Mouse (Mus musculus) cerebellum, adult 2 months (tissue): Measurements from ENCODE around the gene Kcnb1. TPM values are rescaled to one million over a fixed set of nuclear protein-coding genes. Genes with fewer than 3 reads are reported as not detected.

ENCODE experiments used
- DNase-seq, 2 experiments: peaks; one replicate each; pipeline ENCODE4 v3.0.0; 2021
- H3K27ac ChIP-seq: fragments of 200-500 bp; 2 replicates; pipeline ENCODE4 v1.5.1; 2012; ENCODE audit warnings: low read length, control low read depth, inconsistent platforms; ENCODE audit not compliant: insufficient read depth
- H3K27me3 ChIP-seq: fragments of 200-500 bp; 2 replicates; pipeline ENCODE4 v1.6.1; 2012; ENCODE audit warnings: inconsistent platforms, mild to moderate bottlenecking, low read length, moderate library complexity; ENCODE audit not compliant: control insufficient read depth, insufficient read depth
- H3K4me1 ChIP-seq: fragments of 200-500 bp; 2 replicates; pipeline ENCODE4 v1.6.1; 2011; ENCODE audit warnings: low read length; ENCODE audit not compliant: control insufficient read depth, insufficient read depth
- H3K4me3 ChIP-seq: fragments of 200-500 bp; replicated peaks from 2 replicates; pipeline ENCODE3; 2011; ENCODE audit warnings: mild to moderate bottlenecking, low read depth, low read length, control low read depth; ENCODE audit not compliant: insufficient read depth
- CTCF ChIP-seq: fragments of 200-500 bp; IDR thresholded peaks from 2 replicates; pipeline ENCODE4 v1.5.1; 2011; ENCODE audit warnings: low read depth, mild to moderate bottlenecking, control low read depth, low read length, moderate library complexity, borderline replicate concordance; ENCODE audit not compliant: insufficient read depth
- POLR2A ChIP-seq: fragments of 200-500 bp; IDR thresholded peaks from 2 replicates; pipeline ENCODE4 v1.6.1; 2011; ENCODE audit warnings: low read length, control low read depth, borderline replicate concordance; ENCODE audit not compliant: insufficient read depth
- WGBS: fragments of 180-500 bp; shearing (Covaris S2); methylation state at CpG from one replicate; pipeline ENCODE4 v1.1.7; 2018; 5-methylcytosine and 5-hydroxymethylcytosine counted together
- polyA plus RNA-seq: library from polyadenylated mRNA; depleted of rRNA; stranded (reverse); fragments of >200 nt; gene quantifications from 2 replicates; pipeline ENCODE4 v1.2.3, GENCODE M21; 2012

Kcnb1 gene
- polyA plus RNA-seq, 1 experiment, result 9.2 TPM

DNA sequence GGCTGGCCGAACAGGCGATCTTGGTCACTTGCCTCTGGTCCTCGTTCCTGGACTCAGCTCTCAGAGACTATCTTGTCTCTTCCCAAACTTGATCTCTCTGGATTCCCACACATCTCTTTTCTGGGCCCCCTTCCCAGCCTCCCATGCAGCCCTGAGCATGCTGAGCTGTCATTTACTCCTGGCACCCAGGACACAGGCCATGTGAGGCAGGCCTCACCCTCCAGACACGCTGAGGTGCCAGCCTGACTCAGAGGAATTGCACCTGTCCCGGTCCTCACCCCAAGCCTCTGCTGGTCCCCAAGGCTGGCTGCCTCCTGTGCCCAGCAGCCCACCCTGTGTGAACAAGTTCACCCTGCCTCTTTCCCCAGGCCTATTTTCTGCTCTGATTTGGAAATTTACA, 2.8 kb downstream of the Kcnb1 start:
- H3K27ac ChIP-seq, result no peak overlapping the region
- 76% methylated on average over 5 of the region's 5 CpGs for WGBS
- no peaks in the 10 kb centered on the region; the same call in 1 of the 2 replicates for H3K27me3 ChIP-seq
- H3K4me3 ChIP-seq, result no peak overlapping the region
- peaks cover 4% of the 10 kb centered on the region for H3K4me1 ChIP-seq
- DNase-seq, result no peak
- no peak for TF ChIP-seq CTCF
- TF ChIP-seq POLR2A, result no peak

DNA sequence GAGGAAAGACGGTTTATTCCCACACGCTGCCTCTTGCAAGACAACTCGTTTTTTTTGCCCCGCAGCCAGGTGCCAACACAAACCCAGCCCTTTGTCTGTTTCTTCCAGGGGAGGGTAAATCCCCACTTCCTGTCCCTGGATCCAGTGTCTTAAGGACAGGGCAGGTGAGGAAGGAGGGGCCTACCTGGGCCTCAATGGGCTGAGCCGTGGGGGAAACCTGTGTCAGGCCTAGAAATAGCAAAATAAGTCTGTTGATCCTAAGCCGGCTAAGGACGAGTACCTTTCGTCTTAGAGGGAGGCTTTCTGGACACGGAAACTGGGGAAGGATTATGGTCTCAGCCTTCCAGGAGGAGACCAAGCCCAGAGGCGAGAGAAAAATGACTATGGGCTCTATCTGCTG, 3.4 kb downstream of the Kcnb1 start:
- TF ChIP-seq POLR2A, result no peak
- no peak for TF ChIP-seq CTCF
- no peak overlapping the region for H3K27ac ChIP-seq
- no peak overlapping the region for H3K4me3 ChIP-seq
- H3K4me1 ChIP-seq, result peaks cover 4% of the 10 kb centered on the region
- no peak for DNase-seq
- 81% methylated on average over 10 of the region's 10 CpGs for WGBS
- no peaks in the 10 kb centered on the region; the same call in 1 of the 2 replicates for H3K27me3 ChIP-seq

DNA sequence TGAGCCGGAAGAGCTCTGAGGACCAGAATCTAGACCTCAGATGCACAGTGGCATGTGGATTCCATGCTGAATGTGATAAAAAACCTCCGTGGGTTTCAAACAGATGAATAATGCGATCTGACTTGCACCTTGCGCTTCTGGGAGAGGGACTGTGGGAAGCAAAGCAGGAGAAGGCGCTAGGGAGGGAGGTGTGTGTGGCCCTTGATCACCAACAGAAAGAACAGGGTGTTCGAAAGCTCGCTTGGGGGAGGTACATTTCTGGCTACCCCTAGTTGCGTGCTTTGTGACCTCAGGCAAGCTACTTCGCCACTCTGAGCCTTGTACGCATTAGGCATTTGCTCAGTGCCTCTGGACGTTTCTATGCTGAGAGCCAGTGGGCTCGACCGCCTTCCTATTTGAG, 4.0 kb downstream of the Kcnb1 start:
- Histone ChIP-seq H3K27me3 (no peaks in the 10 kb centered on the region; the same call in 1 of the 2 replicates), H3K4me1 (peaks cover 4% of the 10 kb centered on the region), H3K27ac (no peak overlapping the region), H3K4me3 (no peak overlapping the region)
- 86% methylated on average over 13 of the region's 13 CpGs for WGBS
- TF ChIP-seq POLR2A, result no peak
- TF ChIP-seq CTCF, result no peak
- DNase-seq, result no peak

DNA sequence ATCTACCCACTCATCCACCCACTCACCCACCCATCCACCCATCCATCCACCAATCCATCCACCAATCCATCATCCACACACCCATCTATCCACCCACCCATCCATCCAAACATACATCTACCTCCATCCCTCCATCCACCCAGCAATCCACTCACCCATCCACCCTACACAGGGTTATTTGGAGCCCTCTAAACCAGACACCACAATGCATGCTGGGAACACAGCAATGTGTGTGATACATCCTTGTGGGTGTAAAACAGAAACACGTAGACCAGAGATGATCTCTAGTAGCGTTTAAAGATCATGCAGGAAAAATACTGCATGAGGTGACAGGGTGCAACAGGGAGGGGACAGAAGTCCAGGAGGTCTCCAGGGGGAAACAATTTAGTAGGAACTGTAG, 4.5 kb downstream of the Kcnb1 start:
- TF ChIP-seq CTCF (no peak), POLR2A (no peak)
- DNase-seq, result no peak
- H3K4me1 ChIP-seq, result no peaks in the 10 kb centered on the region
- H3K27me3 ChIP-seq, result no peaks in the 10 kb centered on the region; the same call in 1 of the 2 replicates
- 92% methylated on average over 2 of the region's 2 CpGs for WGBS
- H3K4me3 ChIP-seq, result no peak overlapping the region
- no peak overlapping the region for H3K27ac ChIP-seq

DNA sequence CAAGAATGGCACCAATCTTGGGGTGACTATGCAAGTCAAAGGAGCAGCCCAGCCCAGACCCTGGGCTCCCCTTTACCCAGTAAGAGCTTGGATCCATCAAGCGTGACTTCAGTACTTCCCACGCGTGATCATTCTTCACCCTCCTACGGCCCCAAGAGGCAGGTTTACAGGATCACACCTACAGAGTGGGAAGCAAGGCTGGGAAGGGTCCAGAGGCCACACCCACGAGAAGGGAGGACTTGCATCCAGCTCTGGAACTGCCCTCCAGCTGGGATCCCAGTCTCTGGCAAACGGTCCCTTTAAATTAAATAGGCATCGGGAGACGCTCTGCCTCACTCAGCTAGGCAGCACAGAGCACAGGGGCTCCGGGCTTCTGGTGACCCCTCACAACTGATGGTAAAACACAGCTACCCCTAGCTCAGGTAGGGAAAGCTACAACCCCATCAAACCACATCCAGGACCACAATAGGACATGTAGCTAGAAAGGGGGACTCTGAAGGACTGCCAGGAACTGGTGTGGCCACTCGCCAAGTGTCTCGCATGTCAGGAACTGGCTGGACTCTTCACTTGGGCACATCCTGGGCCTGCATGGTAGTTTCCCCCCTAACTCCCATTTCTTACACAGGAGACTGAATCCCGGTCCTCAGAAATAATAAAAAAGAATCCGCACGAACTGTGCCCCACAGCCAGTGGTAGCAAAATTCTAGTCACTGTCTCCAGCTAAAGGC, 8.1 kb downstream of the Kcnb1 start:
- Histone ChIP-seq H3K27ac (no peak overlapping the region), H3K4me1 (no peaks in the 10 kb centered on the region)
- TF ChIP-seq CTCF (no peak), POLR2A (no peak)

DNA sequence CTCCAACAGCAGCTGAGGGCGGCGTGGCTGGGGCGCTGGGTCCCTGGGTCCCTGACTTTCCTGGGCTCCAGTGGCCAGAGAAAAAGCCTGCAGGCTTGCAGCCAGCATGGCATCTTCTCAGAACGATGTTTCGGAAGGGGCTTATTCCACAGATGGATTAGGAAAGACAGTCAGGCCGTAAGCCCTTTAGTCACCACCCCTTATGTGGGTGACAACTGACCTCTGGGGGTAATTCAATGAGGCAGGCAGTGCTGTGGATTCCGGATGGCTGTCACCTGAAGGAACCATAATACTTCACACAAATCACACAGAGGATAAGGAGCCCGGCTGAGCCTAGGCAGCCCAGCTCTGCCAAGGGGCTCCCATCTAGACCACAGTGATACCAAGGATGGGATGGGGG, 8.9 kb downstream of the Kcnb1 start:
- WGBS, result 84% methylated on average over 8 of the region's 8 CpGs
- Histone ChIP-seq H3K4me1 (no peaks in the 10 kb centered on the region), H3K27ac (no peak overlapping the region), H3K27me3 (no peaks in the 10 kb centered on the region), H3K4me3 (no peak overlapping the region)
- TF ChIP-seq CTCF, result no peak
- TF ChIP-seq POLR2A, result no peak
- no peak for DNase-seq

More for the DNA sequence above, 8.1 kb downstream of the Kcnb1 start:
- Histone ChIP-seq H3K4me3 (no peak overlapping the region), H3K27me3 (no peaks in the 10 kb centered on the region)
- DNase-seq, result no peak
- 69% methylated on average over 14 of the region's 14 CpGs for WGBS

DNA sequence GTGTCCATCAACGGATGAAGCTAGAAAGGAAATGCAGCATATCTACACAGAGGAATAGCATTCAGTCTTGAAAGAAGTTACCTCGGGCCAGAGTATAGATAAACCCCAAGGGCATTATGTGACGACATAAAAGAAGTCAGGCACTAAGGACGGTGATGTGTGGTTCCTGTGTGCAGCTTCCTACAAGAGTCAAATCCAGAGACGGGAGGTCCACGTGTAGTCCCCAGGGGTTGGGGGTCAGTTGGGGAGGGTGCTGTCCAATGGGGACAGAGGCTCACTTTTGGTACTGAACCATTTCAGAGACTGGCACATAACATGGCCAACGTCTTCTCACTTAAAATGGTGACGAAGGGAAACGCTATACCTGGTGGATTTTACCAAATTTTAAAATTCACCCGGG, 10.7 kb downstream of the Kcnb1 start:
- Histone ChIP-seq H3K27ac (no peak overlapping the region), H3K27me3 (no peaks in the 10 kb centered on the region), H3K4me1 (no peaks in the 10 kb centered on the region), H3K4me3 (no peak overlapping the region)
- 93% methylated on average over 10 of the region's 10 CpGs for WGBS
- TF ChIP-seq CTCF (no peak), POLR2A (no peak)
- DNase-seq, result no peak

DNA sequence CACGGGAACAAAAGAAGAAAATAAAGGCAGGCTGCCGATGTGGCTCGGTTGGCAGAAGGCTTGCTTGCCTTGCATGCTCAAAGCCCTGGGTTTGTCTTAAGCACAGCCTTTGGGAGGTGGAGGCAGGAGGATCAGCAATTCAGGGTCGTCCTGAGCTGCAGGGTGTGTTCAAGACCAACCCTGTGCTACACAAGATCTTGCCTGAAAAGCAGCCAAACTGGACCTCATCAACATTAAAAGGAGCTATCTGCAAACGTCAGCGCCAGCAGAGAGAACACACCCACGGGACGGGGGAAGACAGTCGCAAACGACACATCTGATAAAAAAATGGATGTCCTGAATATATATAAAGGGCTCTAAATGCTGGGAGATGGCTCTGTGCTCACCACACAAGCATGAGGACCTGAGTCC, 12.7 kb downstream of the Kcnb1 start:
- no peak for DNase-seq
- no peak overlapping the region for H3K27ac ChIP-seq
- 68% methylated on average over 10 of the region's 10 CpGs for WGBS
- TF ChIP-seq POLR2A (no peak), CTCF (no peak)
- H3K4me3 ChIP-seq, result no peak overlapping the region
- H3K4me1 ChIP-seq, result no peaks in the 10 kb centered on the region
- H3K27me3 ChIP-seq, result no peaks in the 10 kb centered on the region
